In genomic region chr17:6091604-6092003, GRCm38 (mm10) we compare ENCODE assay signal across 23 mouse cellular contexts.
"Had no signal": no experiment of that assay in that cellular context is flagged by ENCODE, and none has a peak within 500 bp of the region (broad histone marks: within the 10 kb centered on the region; RNA-seq: fewer than 3 reads in every experiment).

No protein-coding gene starts in this region.

- DNase-seq: liver, postnatal 0 days; lung, adult 2 months; lung, postnatal 14 days; lung, postnatal 36 days; midbrain, embryonic 14.5 days; retina, postnatal 1 day; right cerebral cortex, adult 18-20 months; right cerebral cortex, postnatal 25 days; right cerebral cortex, postnatal 4 days; spleen, adult 18-20 months; thymus, adult 2 months; thymus, postnatal 25 days; thymus, postnatal 4 days had no signal

- H3K4me2 ChIP-seq: liver, embryonic 15.5 days; lung, embryonic 15.5 days; midbrain, embryonic 11.5 days; neural tube, embryonic 13.5 days; neural tube, embryonic 15.5 days had no signal

- H3K4me1 ChIP-seq: liver, embryonic 15.5 days; lung, embryonic 15.5 days; neural tube, embryonic 13.5 days; neural tube, embryonic 15.5 days had no signal

- H3K27me3 ChIP-seq: liver, embryonic 15.5 days; lung, embryonic 15.5 days; megakaryocyte, embryonic 14.5 days; neural tube, embryonic 13.5 days; neural tube, embryonic 15.5 days had no signal

- H3K9ac ChIP-seq: liver, embryonic 15.5 days; liver, postnatal 0 days; lung, embryonic 15.5 days; neural tube, embryonic 13.5 days; neural tube, embryonic 15.5 days had no signal

- H3K9me3 ChIP-seq: liver, embryonic 15.5 days; lung, embryonic 15.5 days; megakaryocyte, embryonic 14.5 days; neural tube, embryonic 13.5 days; neural tube, embryonic 15.5 days had no signal

- H3K27ac ChIP-seq: liver, embryonic 15.5 days; lung, embryonic 15.5 days; macrophage; neural tube, embryonic 13.5 days; neural tube, embryonic 15.5 days had no signal

- H3K4me3 ChIP-seq: liver, embryonic 15.5 days; lung, embryonic 15.5 days; megakaryocyte, embryonic 14.5 days; myocyte; neural tube, embryonic 13.5 days; neural tube, embryonic 15.5 days had no signal

- ATAC-seq: liver, postnatal 0 days; lung, postnatal 0 days; midbrain, embryonic 16.5 days had no signal
